Mouse (Mus musculus) liver, embryonic 12.5 days (tissue): Measurements from ENCODE around the gene 2210016L21Rik. TPM values are rescaled to one million over a fixed set of nuclear protein-coding genes. Genes with fewer than 3 reads are reported as not detected.
A peak's percentile ranks its signal among the peaks of the same experiment; 100 is the strongest.
"Not testable (repeated sequence)": the region's sequence is repeated elsewhere in the genome, so short reads cannot be mapped to it uniquely, and the experiment has no call there.

Experiments used
- ATAC-seq: fragments of 200-750 bp; cut with Nextera tagmentation; 2 replicates; pipeline ENCODE4 v1.8.0; 2017; ENCODE audit warnings: moderate number of reproducible peaks, mild to moderate bottlenecking, moderate library complexity
- H3K27ac ChIP-seq: fragments of 300-500 bp; sonication (generic); 2 replicates; pipeline ENCODE4 v1.5.1; 2016; ENCODE audit warnings: mild to moderate bottlenecking
- H3K27me3 ChIP-seq: fragments of 300-500 bp; sonication (generic); replicated peaks from 2 replicates; pipeline ENCODE4 v1.6.1; 2016; ENCODE audit warnings: mild to moderate bottlenecking, moderate library complexity
- H3K36me3 ChIP-seq: fragments of 300-500 bp; sonication (generic); 2 replicates; pipeline ENCODE4 v1.6.1; 2016; ENCODE audit warnings: mild to moderate bottlenecking, moderate library complexity
- H3K4me1 ChIP-seq: fragments of 300-500 bp; sonication (generic); 2 replicates; pipeline ENCODE4 v1.6.1; 2016
- H3K4me2 ChIP-seq: fragments of 300-500 bp; sonication (generic); 2 replicates; pipeline ENCODE4 v1.6.1; 2016; ENCODE audit warnings: mild to moderate bottlenecking, moderate library complexity
- H3K4me3 ChIP-seq: fragments of 300-500 bp; sonication (generic); 2 replicates; pipeline ENCODE4 v1.5.1; 2016; ENCODE audit warnings: mild to moderate bottlenecking, moderate library complexity
- H3K9ac ChIP-seq: fragments of 300-500 bp; sonication (generic); 2 replicates; pipeline ENCODE4 v1.6.1; 2016; ENCODE audit warnings: mild to moderate bottlenecking, moderate library complexity
- H3K9me3 ChIP-seq: fragments of 300-500 bp; sonication (generic); replicated peaks from 2 replicates; pipeline ENCODE4 v1.6.1; 2016; ENCODE audit warnings: mild to moderate bottlenecking, moderate library complexity
- WGBS: fragments of 180-500 bp; shearing (Covaris S2); methylation state at CpG from one replicate; pipeline ENCODE4 v1.1.7; 2016; ENCODE audit not compliant: insufficient replicate concordance; 5-methylcytosine and 5-hydroxymethylcytosine counted together
- polyA plus RNA-seq: library from polyadenylated mRNA; unstranded; fragments of >200 nt; fragmentation: Nextera tagmentation; extraction: Ambion mirVana; gene quantifications from 2 replicates; pipeline ENCODE4 v1.2.1, GENCODE M21; 2016

Gene 2210016L21Rik
- 22.1 and 25.2 TPM in 2 replicates for polyA plus RNA-seq

DNA sequence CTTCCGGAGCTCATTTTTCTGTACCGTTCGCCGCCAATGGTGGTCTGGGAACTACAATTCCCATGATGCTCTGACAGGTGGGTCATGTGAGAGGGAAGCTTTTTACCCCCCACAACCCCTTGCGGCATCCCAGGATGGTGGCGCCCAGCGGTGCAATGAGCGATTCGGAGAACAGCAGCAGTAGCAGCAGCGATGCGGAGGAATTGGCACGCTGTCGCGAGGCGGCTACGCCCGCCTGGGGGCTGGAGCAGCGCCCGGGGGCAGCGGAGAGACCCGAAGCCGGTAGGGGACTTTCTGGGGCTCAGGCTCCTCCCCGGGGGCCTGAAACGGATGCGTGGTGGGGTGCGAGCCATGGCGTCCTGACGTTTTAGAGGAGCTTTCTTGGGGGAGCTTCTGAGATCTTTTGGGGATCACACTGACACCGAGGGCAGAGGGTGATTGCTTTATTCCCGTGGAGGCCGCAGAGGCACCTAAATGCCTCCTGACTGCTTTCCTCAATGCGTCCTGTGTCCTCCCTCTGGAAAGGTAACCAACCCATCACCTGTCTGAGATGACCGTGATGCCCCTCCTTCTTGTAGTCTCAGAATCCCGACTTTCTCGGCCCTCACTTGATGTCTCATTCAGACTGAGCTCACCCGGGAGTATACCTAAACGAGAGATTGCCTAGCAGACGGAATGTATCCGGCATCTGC, at the start of gene 2210016L21Rik:
2210016L21Rik (plus strand) TSS at position 85 of the 692 bp plus-strand sequence.
- H3K9me3 ChIP-seq: no peaks in the 10 kb centered on the region
- peak; percentile 93 for ATAC-seq
- H3K4me1 ChIP-seq: peaks cover 13% of the 10 kb centered on the region
- H3K4me2 ChIP-seq: peak within 1 kb of the TSS; percentile 78
- 2% methylated on average over 39 of the region's 39 CpGs for WGBS
- no peaks in the 10 kb centered on the region for H3K27me3 ChIP-seq
- H3K9ac ChIP-seq: peak within 1 kb of the TSS; percentile 88
- H3K36me3 ChIP-seq: peaks cover 25% of the 10 kb centered on the region
- H3K4me3 ChIP-seq: peak within 1 kb of the TSS; percentile 81
- H3K27ac ChIP-seq: peak within 1 kb of the TSS; percentile 84

DNA sequence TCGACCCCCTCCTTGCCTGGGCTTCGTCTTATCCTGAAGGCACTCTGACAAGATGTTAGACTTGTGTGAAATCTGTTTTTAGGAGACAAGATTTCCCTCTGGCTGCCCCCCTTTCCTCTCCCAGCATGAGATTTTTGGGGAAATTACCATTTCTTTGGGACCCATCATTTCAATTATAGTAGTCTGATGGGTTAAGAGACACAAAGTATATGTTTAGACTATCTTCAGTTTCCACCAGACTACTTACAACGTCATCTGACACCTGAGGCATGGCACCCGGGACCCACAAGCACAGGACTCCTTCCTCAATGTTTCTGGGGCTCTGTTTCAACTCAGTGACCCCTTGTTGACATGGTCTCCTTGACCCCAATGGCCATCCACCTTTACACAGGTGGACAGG, 46.4 kb upstream of the 2210016L21Rik start:
- Histone ChIP-seq H3K4me2 (no peak overlapping the region), H3K9ac (no peak overlapping the region), H3K4me3 (no peak overlapping the region), H3K27ac (no peak overlapping the region), H3K27me3 (peaks cover 27% of the 10 kb centered on the region), H3K4me1 (peaks cover 17% of the 10 kb centered on the region), H3K9me3 (no peaks in the 10 kb centered on the region), H3K36me3 (no peaks in the 10 kb centered on the region)
- WGBS: 71% methylated on average over 4 of the region's 4 CpGs
- no peak for ATAC-seq

DNA sequence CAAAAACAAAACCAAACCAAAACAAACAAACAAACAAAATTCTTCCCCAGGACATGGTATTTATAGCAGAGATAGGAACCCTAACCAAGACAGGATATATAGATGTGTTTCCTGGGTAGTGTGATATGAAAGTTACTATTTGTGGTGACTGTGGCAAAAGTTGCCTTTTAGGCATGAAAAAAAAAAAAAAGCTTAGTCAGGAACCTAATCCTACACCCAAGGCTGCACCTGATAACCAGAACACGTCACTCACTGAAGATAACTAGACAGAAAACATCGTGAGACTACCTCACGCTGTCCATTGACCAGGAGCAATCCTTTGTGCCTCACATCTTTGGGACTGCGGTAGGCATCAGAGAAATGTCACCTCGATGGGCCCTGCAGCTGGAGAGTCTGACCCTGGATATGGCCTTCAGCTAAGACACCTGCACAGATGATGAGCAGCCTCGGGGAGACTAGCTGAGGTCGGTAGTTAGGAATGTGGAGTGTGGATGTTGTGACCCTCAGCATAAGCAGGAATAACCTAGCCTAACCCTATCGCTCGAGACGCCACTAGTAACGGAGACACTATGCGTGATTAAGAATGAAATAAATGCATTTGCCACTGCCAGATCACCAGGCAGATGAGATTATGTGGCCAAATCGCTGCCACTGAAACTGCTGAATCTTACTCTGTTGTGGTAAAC, 45.1 kb upstream of the 2210016L21Rik start, which contains the start of gene Oasl2:
Oasl2 (plus strand) TSS at position 249 of the 686 bp plus-strand sequence.
- H3K36me3 ChIP-seq: no peaks in the 10 kb centered on the region
- WGBS: 41% methylated on average over 13 of the region's 13 CpGs
- peak within 1 kb of the TSS; percentile 29 for H3K4me3 ChIP-seq
- H3K4me1 ChIP-seq: peaks cover 17% of the 10 kb centered on the region
- no peak within 1 kb of the TSS for H3K27ac ChIP-seq
- H3K27me3 ChIP-seq: peaks cover 34% of the 10 kb centered on the region
- peak within 1 kb of the TSS; percentile 48 for H3K4me2 ChIP-seq
- no peaks in the 10 kb centered on the region for H3K9me3 ChIP-seq
- H3K9ac ChIP-seq: peak within 1 kb of the TSS; percentile 27; the same call in 1 of the 2 replicates
- no peak for ATAC-seq

DNA sequence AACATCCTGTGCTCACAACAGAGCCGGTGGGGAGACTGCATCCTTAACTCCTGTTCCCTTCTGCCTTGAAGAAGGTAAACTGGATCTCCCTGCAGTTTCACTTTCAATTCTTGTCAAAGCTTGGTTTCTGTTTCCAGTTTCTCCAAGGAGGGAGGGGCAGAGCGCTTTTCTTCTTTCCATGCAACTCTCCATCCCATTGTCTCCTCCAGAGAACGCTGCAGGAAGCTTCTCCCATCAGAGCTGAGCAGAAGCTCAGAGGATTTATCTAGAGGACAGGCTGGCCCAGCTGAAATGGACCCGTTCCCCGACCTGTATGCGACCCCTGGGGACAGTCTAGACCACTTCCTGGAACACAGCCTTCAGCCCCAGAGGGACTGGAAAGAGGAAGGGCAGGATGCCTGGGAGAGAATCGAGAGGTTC, 44.6 kb upstream of the 2210016L21Rik start:
- Histone ChIP-seq H3K27me3 (peaks cover 34% of the 10 kb centered on the region), H3K9me3 (no peaks in the 10 kb centered on the region), H3K4me3 (peak overlapping the region; percentile 29), H3K9ac (peak overlapping the region; percentile 27; the same call in 1 of the 2 replicates), H3K4me1 (peaks cover 17% of the 10 kb centered on the region), H3K36me3 (no peaks in the 10 kb centered on the region), H3K27ac (no peak overlapping the region), H3K4me2 (peak overlapping the region; percentile 48)
- 6% methylated on average over 7 of the region's 7 CpGs for WGBS
- ATAC-seq: no peak

DNA sequence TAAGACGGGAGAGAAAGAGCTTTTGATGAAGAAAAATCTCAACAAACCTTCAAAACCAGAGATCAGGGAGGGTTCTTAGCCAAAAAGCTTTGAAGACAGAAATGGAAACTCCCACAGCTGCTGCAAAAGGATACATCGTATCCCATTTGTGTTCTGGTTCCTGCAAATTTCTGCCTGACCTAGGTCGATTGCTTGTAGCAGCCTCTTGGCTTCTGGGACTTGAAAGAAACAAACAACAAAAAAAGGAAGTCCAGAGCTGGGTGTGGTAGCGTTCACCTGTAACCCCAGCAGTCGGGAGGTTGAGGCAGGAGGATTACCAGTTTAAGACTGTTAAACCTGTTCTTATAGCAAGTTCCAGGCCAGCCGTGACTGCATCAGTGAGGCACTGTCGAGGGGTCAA, 43.1 kb upstream of the 2210016L21Rik start:
- 58% methylated on average over 7 of the region's 7 CpGs for WGBS
- Histone ChIP-seq H3K27me3 (peaks cover 34% of the 10 kb centered on the region), H3K4me2 (no peak overlapping the region), H3K4me1 (peaks cover 17% of the 10 kb centered on the region), H3K36me3 (no peaks in the 10 kb centered on the region), H3K27ac (no peak overlapping the region), H3K4me3 (no peak overlapping the region), H3K9ac (no peak overlapping the region), H3K9me3 (no peaks in the 10 kb centered on the region)
- no peak for ATAC-seq

DNA sequence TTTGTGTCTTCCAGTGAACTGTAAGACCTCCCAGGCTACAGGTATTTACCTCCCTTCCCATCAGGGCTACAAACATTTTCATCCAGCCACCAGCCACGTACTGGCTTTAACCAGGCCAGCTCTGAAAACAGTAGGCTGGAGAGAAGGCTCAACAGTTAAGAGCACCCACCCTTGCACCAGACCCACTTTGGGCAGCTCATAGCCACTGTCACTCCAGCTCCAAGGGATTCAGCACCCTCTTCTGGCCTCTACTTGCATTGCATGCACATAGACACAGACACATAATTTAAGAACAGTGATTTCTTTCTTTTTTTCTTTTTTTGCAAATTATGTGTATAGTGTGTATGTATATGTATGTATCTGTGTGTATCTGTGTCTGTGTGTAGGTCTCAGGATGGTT, 39.5 kb upstream of the 2210016L21Rik start:
- Histone ChIP-seq H3K36me3 (0 out of 2 replicates have a peak, but pooled peaks cover 5% of the 10 kb centered on the region), H3K27me3 (peaks cover 26% of the 10 kb centered on the region), H3K9ac (no peak overlapping the region), H3K4me3 (no peak overlapping the region), H3K4me2 (no peak overlapping the region), H3K27ac (no peak overlapping the region), H3K4me1 (peaks cover 4% of the 10 kb centered on the region; the same call in 1 of the 2 replicates), H3K9me3 (no peaks in the 10 kb centered on the region)
- ATAC-seq: no peak
- 22% methylated on average over 1 of the region's 1 CpGs for WGBS

DNA sequence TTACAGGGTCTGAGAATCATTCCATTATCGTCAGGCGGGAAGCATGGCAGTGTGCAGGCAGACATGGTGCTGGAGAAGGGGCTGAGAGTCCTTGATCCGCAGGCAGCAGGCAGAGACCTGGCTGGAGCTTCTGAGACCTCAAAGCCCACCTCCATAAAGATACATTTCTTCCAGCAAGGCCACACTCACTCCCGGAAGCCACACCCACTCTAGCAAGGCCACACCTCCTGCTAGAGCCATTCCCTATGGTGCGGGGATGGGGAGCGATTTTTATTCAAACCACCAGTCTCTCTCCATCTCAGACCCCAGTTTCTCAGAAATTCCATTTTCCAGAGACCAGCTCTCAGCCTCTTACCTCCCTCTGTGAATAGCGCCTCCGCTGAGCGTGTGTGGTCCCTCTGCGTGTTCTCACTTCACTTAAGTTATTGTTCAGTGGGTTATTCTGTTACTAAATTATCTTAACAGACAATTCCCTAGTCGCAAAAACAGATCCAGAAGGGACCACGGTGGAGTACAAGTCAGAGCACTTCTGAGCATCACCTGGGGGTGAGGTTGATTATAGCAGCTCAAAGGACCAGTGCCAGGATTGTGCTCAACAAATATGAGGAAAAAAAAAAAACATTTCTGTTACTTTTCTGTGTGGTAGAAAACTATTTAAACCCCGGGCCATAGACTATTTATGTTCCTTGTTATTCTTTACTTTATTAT, 33.2 kb upstream of the 2210016L21Rik start:
- Histone ChIP-seq H3K36me3 (0 out of 2 replicates have a peak, but pooled peaks cover 5% of the 10 kb centered on the region), H3K4me3 (no peak overlapping the region), H3K27ac (no peak overlapping the region), H3K4me2 (no peak overlapping the region), H3K9ac (no peak overlapping the region), H3K4me1 (no peaks in the 10 kb centered on the region), H3K9me3 (no peaks in the 10 kb centered on the region), H3K27me3 (no peaks in the 10 kb centered on the region)
- ATAC-seq: no peak
- WGBS: 51% methylated on average over 13 of the region's 13 CpGs

DNA sequence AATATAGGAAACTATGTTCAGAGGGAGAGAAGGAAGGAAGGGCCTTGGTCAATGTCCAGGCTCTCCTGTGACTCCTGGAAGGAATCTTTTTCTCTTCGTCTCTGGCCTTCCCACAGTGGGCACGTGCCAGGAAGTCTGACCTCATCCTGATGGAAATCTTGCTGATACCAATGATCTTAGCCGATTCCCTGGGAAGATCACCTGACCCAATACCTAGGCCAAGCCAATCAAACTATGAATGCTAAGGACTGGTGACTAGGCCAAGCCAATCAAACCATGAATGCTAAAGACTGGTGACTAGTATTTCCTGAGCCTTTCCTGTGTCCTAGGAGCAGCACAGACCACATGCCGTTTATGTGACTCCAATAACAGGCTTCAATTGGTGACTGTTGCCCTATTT, 28.3 kb upstream of the 2210016L21Rik start:
- Histone ChIP-seq H3K27ac (no peak overlapping the region), H3K4me3 (no peak overlapping the region), H3K4me2 (no peak overlapping the region), H3K9me3 (no peaks in the 10 kb centered on the region), H3K4me1 (0 out of 2 replicates have a peak, but pooled peaks cover 4% of the 10 kb centered on the region), H3K27me3 (no peaks in the 10 kb centered on the region), H3K9ac (no peak overlapping the region), H3K36me3 (no peaks in the 10 kb centered on the region)
- ATAC-seq: no peak
- 52% methylated on average over 4 of the region's 4 CpGs for WGBS

DNA sequence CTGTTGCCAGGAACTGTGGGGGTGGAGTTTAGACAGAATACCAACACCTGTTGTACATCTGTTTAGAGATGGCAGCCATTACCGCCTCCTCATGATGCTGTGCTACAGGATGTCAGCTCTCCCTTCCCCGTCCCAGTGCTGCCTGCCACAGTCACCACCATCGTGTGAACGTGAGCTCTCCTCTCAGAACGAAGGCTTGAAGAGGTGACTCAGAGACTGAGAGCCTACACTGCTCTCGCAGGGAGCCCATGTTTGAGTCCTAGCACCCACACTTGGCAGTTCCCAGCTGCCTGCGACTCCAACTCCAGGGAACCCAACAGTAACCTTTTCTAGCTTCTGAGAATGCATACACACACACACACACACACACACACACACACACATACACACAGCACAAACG, 27.1 kb upstream of the 2210016L21Rik start:
- 60% methylated on average over 8 of the region's 8 CpGs for WGBS
- Histone ChIP-seq H3K4me3 (no peak overlapping the region), H3K27ac (no peak overlapping the region), H3K4me1 (0 out of 2 replicates have a peak, but pooled peaks cover 4% of the 10 kb centered on the region), H3K9ac (no peak overlapping the region), H3K27me3 (no peaks in the 10 kb centered on the region), H3K9me3 (no peaks in the 10 kb centered on the region), H3K4me2 (no peak overlapping the region), H3K36me3 (no peaks in the 10 kb centered on the region)
- ATAC-seq: no peak

DNA sequence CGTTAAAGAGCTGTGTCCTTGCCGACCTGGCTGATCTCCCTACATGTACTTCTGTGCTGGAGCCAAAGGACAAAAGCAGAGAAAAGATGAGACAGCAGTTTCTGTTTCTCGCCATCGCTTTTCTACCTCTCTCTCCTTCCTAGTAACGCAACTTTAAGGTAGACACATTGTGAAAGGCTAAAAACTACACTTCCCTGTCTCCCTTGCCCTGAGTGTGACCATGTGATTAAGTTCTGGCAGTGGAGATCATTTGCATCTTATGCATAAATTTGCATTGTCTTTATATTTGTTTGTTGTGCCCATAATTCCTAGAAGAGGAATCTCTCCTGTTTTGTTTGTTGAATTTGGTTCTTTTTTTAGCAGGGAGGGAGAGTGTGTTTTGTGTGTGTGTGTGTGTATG, 26.1 kb upstream of the 2210016L21Rik start:
- no peak for ATAC-seq
- H3K4me3 ChIP-seq: no peak overlapping the region

DNA sequence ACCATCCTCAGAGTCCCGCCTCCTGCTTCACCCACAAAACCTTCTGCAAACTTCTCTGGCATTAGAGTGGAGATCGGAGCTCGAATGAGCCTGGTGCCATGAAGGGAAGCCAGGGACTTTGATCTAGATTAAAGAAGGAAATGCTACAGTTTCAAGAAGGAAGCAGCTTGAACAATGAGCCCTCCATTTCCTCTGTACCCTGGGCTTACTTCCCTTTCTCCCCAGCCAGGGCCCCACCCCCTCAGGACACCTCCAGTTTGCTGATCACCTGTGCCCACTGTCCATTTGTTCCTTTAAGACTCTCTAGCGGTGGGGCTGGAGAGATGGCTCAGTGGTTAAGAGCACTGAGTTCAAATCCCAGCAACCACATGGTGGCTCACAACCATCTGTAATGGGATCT, 25.2 kb upstream of the 2210016L21Rik start:
- ATAC-seq: no peak
- Histone ChIP-seq H3K27ac (no peak overlapping the region), H3K9ac (no peak overlapping the region), H3K36me3 (no peaks in the 10 kb centered on the region), H3K27me3 (no peaks in the 10 kb centered on the region), H3K9me3 (no peaks in the 10 kb centered on the region), H3K4me3 (no peak overlapping the region), H3K4me2 (no peak overlapping the region), H3K4me1 (peaks cover 7% of the 10 kb centered on the region)
- WGBS: 41% methylated on average over 4 of the region's 4 CpGs

More for the DNA sequence above, 26.1 kb upstream of the 2210016L21Rik start:
- Histone ChIP-seq H3K36me3 (no peaks in the 10 kb centered on the region), H3K9ac (no peak overlapping the region), H3K9me3 (no peaks in the 10 kb centered on the region), H3K4me2 (no peak overlapping the region), H3K4me1 (0 out of 2 replicates have a peak, but pooled peaks cover 4% of the 10 kb centered on the region), H3K27me3 (no peaks in the 10 kb centered on the region), H3K27ac (no peak overlapping the region)
- 65% methylated on average over 5 of the region's 5 CpGs for WGBS

DNA sequence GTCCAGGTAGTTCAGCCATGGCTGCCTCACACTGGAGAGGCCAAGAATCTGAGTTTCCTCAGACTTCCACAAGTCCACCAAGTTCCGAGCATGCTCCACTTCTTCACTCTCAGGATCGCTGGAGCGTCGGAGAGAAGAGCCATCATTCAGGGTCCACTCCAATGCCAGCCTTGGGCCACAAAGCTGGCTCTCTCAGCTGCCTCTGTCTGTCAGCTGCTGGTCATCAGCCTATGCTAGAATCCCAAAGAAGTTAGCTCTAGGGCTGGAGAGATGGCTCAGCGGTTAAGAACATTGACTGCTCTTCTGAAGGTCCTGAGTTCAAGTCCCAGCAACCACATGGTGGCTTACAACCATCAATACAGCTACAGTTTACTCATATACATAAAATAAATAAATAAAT, 24.6 kb upstream of the 2210016L21Rik start:
- not testable (repeated sequence) for H3K4me2 ChIP-seq, H3K9ac ChIP-seq, ATAC-seq, H3K9me3 ChIP-seq, H3K4me3 ChIP-seq, H3K27ac ChIP-seq, H3K27me3 ChIP-seq, H3K36me3 ChIP-seq
- H3K4me1 ChIP-seq: peaks cover 13% of the 10 kb centered on the region
- WGBS: 81% methylated on average over 5 of the region's 5 CpGs
